Mouse (Mus musculus) forebrain, embryonic 16.5 days (tissue): Measurements from ENCODE around the gene Mpst. TPM values are rescaled to one million over a fixed set of nuclear protein-coding genes. Genes with fewer than 3 reads are reported as not detected.
A peak's percentile ranks its signal among the peaks of the same experiment; 100 is the strongest.

Experiments
- ATAC-seq: fragments of 200-750 bp; cut with Nextera tagmentation; 2 replicates; pipeline ENCODE4 v1.8.0; 2017; ENCODE audit warnings: mild to moderate bottlenecking, moderate library complexity
- H3K27ac ChIP-seq: fragments of 300-500 bp; sonication (generic); 2 replicates; pipeline ENCODE4 v1.5.1; 2014; ENCODE audit warnings: low read length, control low read depth
- H3K27me3 ChIP-seq: fragments of 300-500 bp; sonication (generic); replicated peaks from 2 replicates; pipeline ENCODE4 v1.6.1; 2014; ENCODE audit warnings: low read length; ENCODE audit not compliant: control insufficient read depth, insufficient read depth
- H3K36me3 ChIP-seq: fragments of 300-500 bp; sonication (generic); 2 replicates; pipeline ENCODE4 v1.6.1; 2014; ENCODE audit not compliant: control insufficient read depth, insufficient read depth
- H3K4me1 ChIP-seq: fragments of 300-500 bp; sonication (generic); replicated peaks from 2 replicates; pipeline ENCODE4 v1.6.1; 2014; ENCODE audit warnings: low read length; ENCODE audit not compliant: control insufficient read depth, insufficient read depth
- H3K4me2 ChIP-seq: fragments of 300-500 bp; sonication (generic); 2 replicates; pipeline ENCODE4 v1.6.1; 2014; ENCODE audit warnings: mild to moderate bottlenecking, low read length, control low read depth
- H3K4me3 ChIP-seq: fragments of 300-500 bp; sonication (generic); replicated peaks from 2 replicates; pipeline ENCODE4 v1.5.1; 2014; ENCODE audit warnings: mild to moderate bottlenecking, low read length, control low read depth
- H3K9ac ChIP-seq: fragments of 300-500 bp; sonication (generic); replicated peaks from 2 replicates; pipeline ENCODE4 v1.6.1; 2014; ENCODE audit warnings: low read depth, low read length, control low read depth
- H3K9me3 ChIP-seq: fragments of 300-500 bp; sonication (generic); 2 replicates; pipeline ENCODE4 v1.6.1; 2016; ENCODE audit warnings: low read length; ENCODE audit not compliant: control insufficient read depth
- WGBS: fragments of 180-500 bp; shearing (Covaris S2); extraction: QIAGEN DNeasy Blood & Tissue Kit; methylation state at CpG from one replicate; pipeline ENCODE4 v1.1.7; 2014; 5-methylcytosine and 5-hydroxymethylcytosine counted together
- polyA plus RNA-seq: library from polyadenylated mRNA; unstranded; fragments of >200 nt; fragmentation: Nextera tagmentation; extraction: Ambion mirVana; gene quantifications from 2 replicates; pipeline ENCODE4 v1.2.1, GENCODE M21; 2015

Gene Mpst
- polyA plus RNA-seq, 1 experiment from 2014 or later = 5.0 TPM

DNA sequence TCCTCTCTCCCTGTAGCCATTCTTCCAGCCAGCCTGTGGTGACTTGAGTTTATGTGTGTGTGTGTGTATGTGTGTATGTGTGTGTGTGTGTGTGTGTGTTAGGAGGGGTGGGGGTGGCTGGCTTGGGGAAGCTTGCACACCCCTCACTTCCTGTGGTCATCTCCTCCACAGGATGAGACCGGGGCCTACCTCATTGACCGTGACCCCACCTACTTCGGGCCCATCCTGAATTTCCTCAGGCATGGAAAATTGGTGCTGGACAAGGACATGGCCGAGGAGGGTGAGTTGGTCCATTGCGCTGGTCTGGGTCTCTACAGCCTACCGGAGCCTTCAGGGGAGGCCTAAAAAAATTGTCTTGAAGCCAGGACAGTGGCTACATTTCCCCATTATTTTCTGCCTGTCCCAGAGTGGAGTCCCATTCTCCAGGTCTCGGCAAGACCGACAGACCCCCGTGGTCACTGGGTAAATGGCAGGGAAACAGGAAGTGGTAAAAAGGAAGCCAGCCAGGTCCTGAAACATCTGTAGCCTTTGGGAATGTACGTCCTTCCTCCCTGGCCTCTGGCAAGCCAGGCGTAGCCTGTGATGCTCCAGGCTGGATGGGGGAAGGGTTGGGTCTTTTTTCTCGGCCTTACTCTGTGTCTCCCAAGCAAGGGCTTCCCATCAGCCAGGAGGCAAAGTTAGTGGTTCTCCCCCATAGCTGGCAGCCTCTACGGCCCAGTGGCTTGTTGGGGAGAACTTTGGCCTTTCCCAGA lies 23.8 kb downstream of the Mpst start:
- Histone ChIP-seq H3K27me3 (no peaks in the 10 kb centered on the region), H3K9ac (no peak overlapping the region; the same call in 1 of the 2 replicates), H3K9me3 (no peaks in the 10 kb centered on the region), H3K27ac (no peak overlapping the region), H3K4me3 (peak overlapping the region; percentile 82; the same call in 1 of the 2 replicates), H3K36me3 (peaks cover 4% of the 10 kb centered on the region; the same call in 1 of the 2 replicates), H3K4me2 (peak overlapping the region; percentile 66), H3K4me1 (peaks cover 16% of the 10 kb centered on the region)
- WGBS = 85% methylated on average over 13 of the region's 13 CpGs
- no peak for ATAC-seq

- H3K4me1 ChIP-seq = peaks cover 16% of the 10 kb centered on the region
- H3K36me3 ChIP-seq = peaks cover 4% of the 10 kb centered on the region; the same call in 1 of the 2 replicates
- H3K4me3 ChIP-seq = no peak overlapping the region
- ATAC-seq = no peak
- no peak overlapping the region for H3K4me2 ChIP-seq
- no peaks in the 10 kb centered on the region for H3K9me3 ChIP-seq
- 87% methylated on average over 10 of the region's 10 CpGs for WGBS
- H3K27me3 ChIP-seq = no peaks in the 10 kb centered on the region
- no peak overlapping the region for H3K27ac ChIP-seq
- no peak overlapping the region for H3K9ac ChIP-seq
Observed at GRCm38 (mm10) chr15:78430874-78431273, 24.7 kb downstream of the Mpst start.

DNA sequence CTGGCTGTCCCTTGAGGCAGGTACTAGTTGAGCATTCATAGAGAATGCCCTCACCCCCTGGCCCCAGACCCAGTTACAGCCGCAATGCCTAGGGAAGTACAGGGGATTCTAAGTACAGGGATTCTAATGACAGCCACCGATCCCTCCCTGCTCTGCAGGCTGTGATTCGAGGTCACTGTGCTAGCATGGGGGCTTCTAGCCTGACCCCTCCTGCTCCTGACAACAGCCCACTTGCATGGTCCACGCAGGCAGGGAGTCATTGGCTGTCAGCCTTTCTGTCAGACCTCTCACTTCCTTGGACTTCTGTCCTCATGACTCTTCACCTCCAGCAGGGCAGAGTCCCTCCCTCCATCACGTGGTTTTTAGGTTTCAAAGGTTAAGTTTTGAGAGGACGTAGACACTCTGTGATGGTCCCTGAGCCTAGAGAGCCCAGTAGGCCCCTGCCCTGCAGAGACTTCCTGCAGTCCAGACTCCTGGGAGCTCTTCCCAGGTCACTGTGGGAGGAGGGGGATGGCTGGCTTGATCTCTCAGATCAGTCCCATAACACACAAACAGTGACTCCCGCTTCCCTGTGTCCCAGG lies 25.4 kb downstream of the Mpst start:
- Histone ChIP-seq H3K4me3 (no peak overlapping the region), H3K4me1 (peaks cover 23% of the 10 kb centered on the region), H3K9me3 (no peaks in the 10 kb centered on the region), H3K27ac (no peak overlapping the region), H3K4me2 (no peak overlapping the region), H3K9ac (no peak overlapping the region), H3K27me3 (no peaks in the 10 kb centered on the region), H3K36me3 (peaks cover 7% of the 10 kb centered on the region; the same call in 1 of the 2 replicates)
- WGBS = 87% methylated on average over 7 of the region's 7 CpGs
- ATAC-seq = no peak

DNA sequence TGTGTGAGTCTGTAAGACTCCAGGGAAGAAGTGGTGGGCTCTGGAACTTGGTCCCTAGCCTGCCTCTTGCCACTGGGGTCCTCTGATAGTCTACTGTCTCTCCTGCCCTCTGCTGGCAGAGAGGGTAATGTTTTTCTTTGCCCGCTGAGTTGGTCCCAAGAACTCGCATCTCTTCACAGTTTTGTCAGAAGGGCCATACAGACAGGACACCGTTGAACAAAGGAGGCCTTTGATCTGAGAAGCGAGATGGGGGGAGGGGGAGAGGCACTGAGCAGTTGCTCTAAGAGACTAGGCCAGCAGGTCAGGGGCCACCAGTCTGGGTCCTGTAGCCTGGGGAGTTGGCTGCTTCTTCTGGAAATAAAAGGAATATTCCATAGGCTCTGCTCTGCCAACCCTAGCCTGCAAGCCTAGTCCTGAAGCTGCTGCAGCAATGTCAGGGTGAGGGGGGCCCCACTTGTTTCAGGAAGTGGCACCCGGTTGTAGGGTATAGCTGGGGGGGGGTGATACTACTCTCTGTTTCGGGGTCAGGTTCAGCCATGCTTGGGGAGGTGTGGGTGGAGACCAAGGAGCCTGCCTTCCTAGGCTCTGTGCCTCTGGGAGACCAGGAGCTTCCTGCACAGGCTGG lies 28.8 kb downstream of the Mpst start:
- ATAC-seq = no peak
- H3K9ac ChIP-seq = no peak overlapping the region
- H3K36me3 ChIP-seq = peaks cover 7% of the 10 kb centered on the region; the same call in 1 of the 2 replicates
- WGBS = 31% methylated on average over 6 of the region's 6 CpGs
- no peak overlapping the region for H3K4me3 ChIP-seq
- no peak overlapping the region for H3K27ac ChIP-seq
- no peak overlapping the region for H3K4me2 ChIP-seq
- no peaks in the 10 kb centered on the region for H3K27me3 ChIP-seq
- H3K4me1 ChIP-seq = peaks cover 27% of the 10 kb centered on the region
- H3K9me3 ChIP-seq = no peaks in the 10 kb centered on the region

GRCm38 (mm10) chr15:78435681-78436080 lies 29.5 kb downstream of the Mpst start:
- Histone ChIP-seq H3K9me3 (no peaks in the 10 kb centered on the region), H3K4me2 (no peak overlapping the region), H3K36me3 (peaks cover 6% of the 10 kb centered on the region; the same call in 1 of the 2 replicates), H3K9ac (no peak overlapping the region), H3K4me1 (peaks cover 23% of the 10 kb centered on the region), H3K27ac (no peak overlapping the region), H3K27me3 (no peaks in the 10 kb centered on the region), H3K4me3 (no peak overlapping the region)
- WGBS = 83% methylated on average over 11 of the region's 11 CpGs
- ATAC-seq = no peak

- ATAC-seq = peak; percentile 65
- peak overlapping the region; percentile 18 for H3K4me3 ChIP-seq
- H3K36me3 ChIP-seq = 0 out of 2 replicates have a peak, but pooled peaks cover 3% of the 10 kb centered on the region
- 15% methylated on average over 23 of the region's 32 CpGs for whole genome bisulfite sequencing
- no peaks in the 10 kb centered on the region for H3K27me3 ChIP-seq
- H3K9me3 ChIP-seq = no peaks in the 10 kb centered on the region
- H3K4me1 ChIP-seq = peaks cover 23% of the 10 kb centered on the region
- H3K9ac ChIP-seq = peak overlapping the region; percentile 51
- H3K27ac ChIP-seq = peak overlapping the region; percentile 45
- H3K4me2 ChIP-seq = peak overlapping the region; percentile 48
Observed at GRCm38 (mm10) chr15:78436380-78437192, 30.4 kb downstream of the Mpst start.

- no peaks in the 10 kb centered on the region for H3K27me3 ChIP-seq
- ATAC-seq = peak; percentile 19; the same call in 1 of the 2 replicates
- 0 out of 2 replicates have a peak, but pooled peaks cover 3% of the 10 kb centered on the region for H3K36me3 ChIP-seq
- H3K4me3 ChIP-seq = peak overlapping the region; percentile 18; the same call in 1 of the 2 replicates
- peak overlapping the region; percentile 48 for H3K4me2 ChIP-seq
- H3K4me1 ChIP-seq = peaks cover 23% of the 10 kb centered on the region
- H3K27ac ChIP-seq = peak overlapping the region; percentile 9
- WGBS = 16% methylated on average over 23 of the region's 23 CpGs
- H3K9ac ChIP-seq = peak overlapping the region; percentile 51
- H3K9me3 ChIP-seq = no peaks in the 10 kb centered on the region
Observed at GRCm38 (mm10) chr15:78437237-78438017, 31.2 kb downstream of the Mpst start.

GRCm38 (mm10) chr15:78438018-78438394 lies 31.8 kb downstream of the Mpst start:
- Histone ChIP-seq H3K36me3 (0 out of 2 replicates have a peak, but pooled peaks cover 3% of the 10 kb centered on the region), H3K4me1 (peaks cover 23% of the 10 kb centered on the region), H3K9me3 (no peaks in the 10 kb centered on the region), H3K27ac (no peak overlapping the region), H3K4me3 (no peak overlapping the region), H3K27me3 (no peaks in the 10 kb centered on the region), H3K9ac (no peak overlapping the region), H3K4me2 (no peak overlapping the region)
- WGBS = 50% methylated on average over 4 of the region's 4 CpGs
- ATAC-seq = no peak
